Mouse (Mus musculus): Measurements from ENCODE around the gene Ahdc1.
"Not testable (repeated sequence)": the region's sequence is repeated elsewhere in the genome, so short reads cannot be mapped to it uniquely, and the experiment has no call there.

Gene Ahdc1

DNA sequence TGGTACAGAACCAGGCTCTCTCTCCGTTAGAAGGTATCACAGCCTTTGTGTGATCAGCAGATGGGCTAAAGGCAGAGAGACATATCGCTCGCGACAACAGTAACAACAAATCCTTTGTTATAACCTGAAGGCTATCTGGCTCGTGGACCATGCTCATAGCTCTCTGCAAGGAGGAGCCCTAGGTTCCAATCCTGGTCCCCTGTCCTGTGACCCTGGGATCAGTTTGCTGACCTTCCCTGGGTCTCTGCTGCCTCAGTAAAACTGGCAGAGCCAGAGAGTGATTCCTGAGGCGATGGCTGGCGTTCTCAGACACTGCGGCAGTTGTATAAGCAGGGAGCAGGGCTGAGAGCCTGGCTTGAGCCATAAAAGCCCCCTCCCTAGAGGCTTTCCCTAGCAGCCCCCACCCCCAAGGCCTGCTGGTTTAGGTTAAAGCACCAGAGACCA lies 79.2 kb downstream of the Ahdc1 start:
- H3K36me3 ChIP-seq (ENCODE audit: insufficient read depth, low read length) = 0 out of 2 replicates have a peak, but pooled peaks cover 4% of the 10 kb centered on the region
- peak overlapping the region; percentile 41 for H3K4me3 ChIP-seq (replicated peaks; ENCODE audit: low read length)
- TF ChIP-seq NANOG (IDR thresholded peaks at IDR 0.05; ENCODE audit: borderline replicate concordance, low read length) (no peak), POU5F1 (IDR thresholded peaks at IDR 0.05; ENCODE audit: borderline replicate concordance, low read length) (no peak)
- peaks cover 6% of the 10 kb centered on the region; the same call in 1 of the 2 replicates for H3K9me3 ChIP-seq (ENCODE audit: low read length)
- no peaks in the 10 kb centered on the region for H3K27me3 ChIP-seq (ENCODE audit: insufficient read depth, low read length)
- peaks cover 91% of the 10 kb centered on the region for H3K4me1 ChIP-seq (replicated peaks; ENCODE audit: low read depth, low read length)

GRCm38 (mm10) chr4:133090720-133091458 lies 79.8 kb downstream of the Ahdc1 start:
- Histone ChIP-seq H3K4me3 (replicated peaks; ENCODE audit: low read length) (peak overlapping the region; percentile 41), H3K36me3 (ENCODE audit: insufficient read depth, low read length) (0 out of 2 replicates have a peak, but pooled peaks cover 4% of the 10 kb centered on the region), H3K4me1 (replicated peaks; ENCODE audit: low read depth, low read length) (peaks cover 90% of the 10 kb centered on the region), H3K9me3 (ENCODE audit: low read length) (peaks cover 6% of the 10 kb centered on the region; the same call in 1 of the 2 replicates), H3K27me3 (ENCODE audit: insufficient read depth, low read length) (no peaks in the 10 kb centered on the region)
- TF ChIP-seq POU5F1 (IDR thresholded peaks at IDR 0.05; ENCODE audit: borderline replicate concordance, low read length) = no peak
- TF ChIP-seq NANOG (IDR thresholded peaks at IDR 0.05; ENCODE audit: borderline replicate concordance, low read length) = no peak
- TF ChIP-seq CTCF (conservative IDR thresholded peaks at IDR 0.05; ENCODE audit: low read length) = no peak

- Histone ChIP-seq H3K9me3 (ENCODE audit: low read length) (peaks cover 6% of the 10 kb centered on the region; the same call in 1 of the 2 replicates), H3K27me3 (ENCODE audit: insufficient read depth, low read length) (no peaks in the 10 kb centered on the region), H3K36me3 (ENCODE audit: insufficient read depth, low read length) (0 out of 2 replicates have a peak, but pooled peaks cover 4% of the 10 kb centered on the region), H3K4me1 (replicated peaks; ENCODE audit: low read depth, low read length) (peaks cover 85% of the 10 kb centered on the region), H3K4me3 (replicated peaks; ENCODE audit: low read length) (peak overlapping the region; percentile 41)
- TF ChIP-seq POU5F1 (IDR thresholded peaks at IDR 0.05; ENCODE audit: borderline replicate concordance, low read length) (no peak), NANOG (IDR thresholded peaks at IDR 0.05; ENCODE audit: borderline replicate concordance, low read length) (no peak), CTCF (conservative IDR thresholded peaks at IDR 0.05; ENCODE audit: low read length) (no peak)
These were observed 80.4 kb downstream of the Ahdc1 start for GRCm38 (mm10) chr4:133091459-133091785.

GRCm38 (mm10) chr4:133092453-133092901 lies 81.4 kb downstream of the Ahdc1 start:
- no peaks in the 10 kb centered on the region for H3K27me3 ChIP-seq (ENCODE audit: insufficient read depth, low read length)
- peaks cover 74% of the 10 kb centered on the region for H3K4me1 ChIP-seq (replicated peaks; ENCODE audit: low read depth, low read length)
- peak overlapping the region; percentile 79 for H3K4me3 ChIP-seq (replicated peaks; ENCODE audit: low read length)
- no peak for TF ChIP-seq CTCF (conservative IDR thresholded peaks at IDR 0.05; ENCODE audit: low read length)
- no peak for TF ChIP-seq POU5F1 (IDR thresholded peaks at IDR 0.05; ENCODE audit: borderline replicate concordance, low read length)
- H3K9me3 ChIP-seq (ENCODE audit: low read length) = peaks cover 6% of the 10 kb centered on the region; the same call in 1 of the 2 replicates
- no peaks in the 10 kb centered on the region for H3K36me3 ChIP-seq (ENCODE audit: insufficient read depth, low read length)

DNA sequence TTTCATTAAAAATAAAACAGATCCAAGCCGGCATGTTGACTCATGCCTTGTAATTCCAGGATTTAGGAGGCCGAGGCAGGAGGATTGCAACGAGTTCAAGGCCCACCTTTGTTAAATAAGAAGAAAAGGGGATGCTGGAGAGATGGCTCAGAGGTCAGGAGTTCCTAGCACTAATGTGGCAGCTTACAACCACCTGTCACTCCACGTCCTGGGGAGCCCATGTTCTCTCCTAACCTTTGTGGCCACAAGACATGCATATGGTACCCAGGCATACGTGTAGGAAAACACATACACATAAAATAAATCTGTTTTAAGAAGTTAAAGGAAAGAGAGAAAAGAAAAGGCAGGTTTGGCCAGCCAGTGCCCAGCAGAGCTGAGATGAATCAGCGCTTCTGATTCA lies 82.0 kb downstream of the Ahdc1 start:
- Histone ChIP-seq H3K4me3 (replicated peaks; ENCODE audit: low read length) (peak overlapping the region; percentile 79), H3K4me1 (replicated peaks; ENCODE audit: low read depth, low read length) (peaks cover 68% of the 10 kb centered on the region), H3K9me3 (ENCODE audit: low read length) (peaks cover 6% of the 10 kb centered on the region; the same call in 1 of the 2 replicates), H3K36me3 (ENCODE audit: insufficient read depth, low read length) (no peaks in the 10 kb centered on the region), H3K27me3 (ENCODE audit: insufficient read depth, low read length) (no peaks in the 10 kb centered on the region)
- TF ChIP-seq NANOG (IDR thresholded peaks at IDR 0.05; ENCODE audit: borderline replicate concordance, low read length) (no peak), POU5F1 (IDR thresholded peaks at IDR 0.05; ENCODE audit: borderline replicate concordance, low read length) (no peak), CTCF (conservative IDR thresholded peaks at IDR 0.05; ENCODE audit: low read length) (no peak)

DNA sequence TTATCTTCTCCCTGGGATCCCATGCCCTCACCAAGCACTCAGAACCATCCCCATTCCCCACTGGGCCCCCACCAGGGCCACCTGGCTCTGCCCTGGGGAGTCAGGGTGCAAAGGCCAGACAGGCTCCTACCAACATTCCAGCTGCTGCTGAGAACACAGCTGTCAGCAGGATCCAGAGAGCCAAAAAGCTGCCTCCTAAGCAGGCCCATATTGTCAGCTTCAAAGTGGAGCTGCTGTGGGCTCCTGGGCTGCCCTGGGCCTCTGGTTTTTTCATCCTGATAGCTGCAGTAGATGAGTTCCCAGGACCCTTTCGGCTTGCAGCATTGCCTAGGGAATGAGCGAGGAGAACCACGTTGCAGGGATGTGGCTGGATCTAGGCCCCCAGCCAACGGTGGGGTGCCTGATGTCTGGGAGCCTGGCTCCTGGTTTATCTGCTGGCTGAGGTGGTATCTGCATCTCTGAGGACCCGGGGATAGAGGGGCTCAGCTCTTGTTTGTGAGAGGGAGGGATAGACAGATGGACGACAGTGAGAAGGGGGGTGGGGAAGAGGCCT lies 82.5 kb downstream of the Ahdc1 start:
- Histone ChIP-seq H3K36me3 (ENCODE audit: insufficient read depth, low read length) (no peaks in the 10 kb centered on the region), H3K4me3 (replicated peaks; ENCODE audit: low read length) (peak overlapping the region; percentile 79), H3K9me3 (ENCODE audit: low read length) (peaks cover 6% of the 10 kb centered on the region; the same call in 1 of the 2 replicates), H3K27me3 (ENCODE audit: insufficient read depth, low read length) (no peaks in the 10 kb centered on the region), H3K4me1 (replicated peaks; ENCODE audit: low read depth, low read length) (peaks cover 67% of the 10 kb centered on the region)
- TF ChIP-seq POU5F1 (IDR thresholded peaks at IDR 0.05; ENCODE audit: borderline replicate concordance, low read length) (no peak), CTCF (conservative IDR thresholded peaks at IDR 0.05; ENCODE audit: low read length) (no peak), NANOG (IDR thresholded peaks at IDR 0.05; ENCODE audit: borderline replicate concordance, low read length) (no peak)

GRCm38 (mm10) chr4:133094255-133094654 lies 83.2 kb downstream of the Ahdc1 start:
- H3K27me3 ChIP-seq (ENCODE audit: insufficient read depth, low read length) = no peaks in the 10 kb centered on the region
- peaks cover 6% of the 10 kb centered on the region; the same call in 1 of the 2 replicates for H3K9me3 ChIP-seq (ENCODE audit: low read length)
- H3K4me1 ChIP-seq (replicated peaks; ENCODE audit: low read depth, low read length) = peaks cover 60% of the 10 kb centered on the region
- TF ChIP-seq CTCF (conservative IDR thresholded peaks at IDR 0.05; ENCODE audit: low read length) (no peak), POU5F1 (IDR thresholded peaks at IDR 0.05; ENCODE audit: borderline replicate concordance, low read length) (no peak), NANOG (IDR thresholded peaks at IDR 0.05; ENCODE audit: borderline replicate concordance, low read length) (no peak)
- no peaks in the 10 kb centered on the region for H3K36me3 ChIP-seq (ENCODE audit: insufficient read depth, low read length)
- H3K4me3 ChIP-seq (replicated peaks; ENCODE audit: low read length) = peak overlapping the region; percentile 39

DNA sequence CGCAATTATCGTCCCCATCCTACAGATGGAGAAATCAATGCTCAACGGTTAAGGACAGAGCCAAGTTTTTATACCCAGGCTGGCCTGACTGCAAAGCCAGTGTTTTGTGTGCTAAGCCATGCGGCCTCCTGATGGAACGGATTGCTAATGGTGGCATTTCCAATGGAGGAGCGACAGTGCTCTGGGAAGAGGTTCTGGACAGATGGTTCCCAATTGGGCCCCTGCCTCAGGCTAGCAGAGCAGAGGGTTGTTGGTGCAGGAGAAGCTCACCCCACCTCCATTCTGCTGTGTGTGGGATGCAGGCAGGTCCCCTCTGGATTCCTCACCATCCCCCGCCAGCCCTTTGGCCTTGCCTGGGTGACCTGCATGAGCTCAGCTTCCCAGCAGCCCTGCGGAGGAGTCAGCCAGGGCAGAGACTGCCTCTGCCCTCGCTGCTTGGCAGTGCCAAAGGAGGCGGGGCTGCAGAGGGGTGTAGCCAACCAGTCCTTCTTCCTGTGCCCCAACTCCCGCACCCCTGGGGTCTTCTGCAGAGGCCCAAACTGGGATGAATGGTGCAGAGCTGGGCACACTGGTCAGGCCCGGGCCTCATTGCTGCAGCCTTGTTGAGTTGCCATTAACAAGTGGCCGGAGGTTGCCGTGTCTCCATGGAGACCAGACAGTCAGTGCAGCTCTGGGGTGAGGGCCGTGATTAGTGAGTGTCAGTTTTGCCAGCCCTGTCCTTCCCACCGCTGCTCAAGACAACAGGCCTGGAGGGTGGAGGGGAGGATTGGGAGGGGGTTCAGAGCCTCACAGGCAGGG lies 84.1 kb downstream of the Ahdc1 start:
- H3K9me3 ChIP-seq (ENCODE audit: low read length) = peaks cover 1% of the 10 kb centered on the region; the same call in 1 of the 2 replicates
- TF ChIP-seq POU5F1 (IDR thresholded peaks at IDR 0.05; ENCODE audit: borderline replicate concordance, low read length) = no peak
- TF ChIP-seq CTCF (conservative IDR thresholded peaks at IDR 0.05; ENCODE audit: low read length) = no peak
- TF ChIP-seq NANOG (IDR thresholded peaks at IDR 0.05; ENCODE audit: borderline replicate concordance, low read length) = no peak
- H3K36me3 ChIP-seq (ENCODE audit: insufficient read depth, low read length) = no peaks in the 10 kb centered on the region
- peaks cover 52% of the 10 kb centered on the region for H3K4me1 ChIP-seq (replicated peaks; ENCODE audit: low read depth, low read length)
- H3K4me3 ChIP-seq (replicated peaks; ENCODE audit: low read length) = peak overlapping the region; percentile 77
- no peaks in the 10 kb centered on the region for H3K27me3 ChIP-seq (ENCODE audit: insufficient read depth, low read length)

DNA sequence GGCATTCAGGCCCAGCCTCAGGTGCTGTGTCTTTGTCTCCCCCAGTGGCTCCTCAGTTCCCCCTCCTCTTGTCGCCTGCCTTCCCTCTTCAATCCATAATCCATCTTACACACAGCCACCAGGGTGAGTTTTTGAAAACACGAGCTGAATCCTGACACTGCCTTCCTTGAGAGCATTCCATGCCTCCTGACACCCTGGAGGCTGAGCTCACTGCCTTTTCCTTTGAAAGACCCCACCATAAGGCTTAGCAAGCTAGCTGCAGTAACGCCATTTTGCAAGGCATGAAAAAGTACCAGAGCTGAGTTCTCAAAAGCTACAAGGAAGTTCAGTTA lies 84.6 kb downstream of the Ahdc1 start:
- H3K4me1 ChIP-seq (replicated peaks; ENCODE audit: low read depth, low read length) = peaks cover 46% of the 10 kb centered on the region
- not testable (repeated sequence) for H3K36me3 ChIP-seq (ENCODE audit: insufficient read depth, low read length); H3K27me3 ChIP-seq (ENCODE audit: insufficient read depth, low read length); H3K9me3 ChIP-seq (ENCODE audit: low read length)
- H3K4me3 ChIP-seq (replicated peaks; ENCODE audit: low read length) = peak overlapping the region; percentile 77

GRCm38 (mm10) chr4:133096671-133097070 lies 85.6 kb downstream of the Ahdc1 start:
- H3K27me3 ChIP-seq (ENCODE audit: insufficient read depth, low read length); H3K4me3 ChIP-seq (replicated peaks; ENCODE audit: low read length); H3K36me3 ChIP-seq (ENCODE audit: insufficient read depth, low read length); H3K9me3 ChIP-seq (ENCODE audit: low read length): not testable (repeated sequence)
- peaks cover 38% of the 10 kb centered on the region for H3K4me1 ChIP-seq (replicated peaks; ENCODE audit: low read depth, low read length)

Measured in E14TG2a.4 (cell line).